Mouse (Mus musculus) frontal cortex, adult (tissue): ENCODE results near the gene P2ry14.
"Not testable (repeated sequence)": the region's sequence is repeated elsewhere in the genome, so short reads cannot be mapped to it uniquely, and the experiment has no call there.

Experiments used
- ATAC-seq: cut with Nextera tagmentation; 2 replicates; pipeline ENCODE4 v1.9.2; 2017; ENCODE audit warnings: mild to moderate bottlenecking, moderate library complexity, mixed read lengths; ENCODE audit not compliant: low TSS enrichment

The P2ry14 gene

DNA sequence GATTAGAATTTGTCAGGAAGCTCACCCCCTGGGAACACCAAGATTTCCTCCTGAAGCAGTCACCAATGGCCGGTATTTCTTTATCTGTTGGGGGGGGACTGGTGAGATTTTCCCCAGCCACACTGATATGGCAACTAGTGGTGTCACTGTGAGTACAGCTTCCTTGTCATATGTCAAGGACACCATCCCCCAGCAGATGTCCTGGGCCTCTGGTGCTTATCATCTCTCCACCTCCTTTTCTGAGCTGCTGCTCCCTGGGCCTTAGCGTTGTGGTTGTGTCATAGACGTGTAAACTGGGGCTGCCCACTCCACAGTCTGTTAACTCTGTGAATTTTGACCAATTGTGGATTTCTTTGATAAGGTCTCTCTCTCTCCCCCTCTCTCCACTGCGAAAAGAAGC lies 49.0 kb downstream of the P2ry14 start:
- no peak for ATAC-seq

DNA sequence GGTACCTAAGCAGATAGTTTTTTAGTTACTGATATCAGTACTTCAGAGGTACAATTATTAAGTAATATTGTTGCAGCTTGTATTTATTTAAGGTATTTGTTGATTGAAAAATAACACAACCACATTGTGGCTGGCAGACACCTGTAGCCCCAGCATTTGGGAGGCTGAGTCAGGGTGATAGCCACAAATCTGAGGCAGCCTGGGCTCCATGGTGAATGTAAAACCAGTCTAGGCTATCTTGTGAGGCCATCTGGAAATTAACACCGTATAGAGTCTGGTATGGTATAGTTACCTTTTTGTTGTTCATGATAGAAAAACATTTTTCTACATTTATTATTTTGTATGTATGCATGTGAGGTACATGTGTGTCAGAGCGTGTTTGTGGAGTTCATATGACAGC lies 51.3 kb downstream of the P2ry14 start:
- no peak for ATAC-seq

DNA sequence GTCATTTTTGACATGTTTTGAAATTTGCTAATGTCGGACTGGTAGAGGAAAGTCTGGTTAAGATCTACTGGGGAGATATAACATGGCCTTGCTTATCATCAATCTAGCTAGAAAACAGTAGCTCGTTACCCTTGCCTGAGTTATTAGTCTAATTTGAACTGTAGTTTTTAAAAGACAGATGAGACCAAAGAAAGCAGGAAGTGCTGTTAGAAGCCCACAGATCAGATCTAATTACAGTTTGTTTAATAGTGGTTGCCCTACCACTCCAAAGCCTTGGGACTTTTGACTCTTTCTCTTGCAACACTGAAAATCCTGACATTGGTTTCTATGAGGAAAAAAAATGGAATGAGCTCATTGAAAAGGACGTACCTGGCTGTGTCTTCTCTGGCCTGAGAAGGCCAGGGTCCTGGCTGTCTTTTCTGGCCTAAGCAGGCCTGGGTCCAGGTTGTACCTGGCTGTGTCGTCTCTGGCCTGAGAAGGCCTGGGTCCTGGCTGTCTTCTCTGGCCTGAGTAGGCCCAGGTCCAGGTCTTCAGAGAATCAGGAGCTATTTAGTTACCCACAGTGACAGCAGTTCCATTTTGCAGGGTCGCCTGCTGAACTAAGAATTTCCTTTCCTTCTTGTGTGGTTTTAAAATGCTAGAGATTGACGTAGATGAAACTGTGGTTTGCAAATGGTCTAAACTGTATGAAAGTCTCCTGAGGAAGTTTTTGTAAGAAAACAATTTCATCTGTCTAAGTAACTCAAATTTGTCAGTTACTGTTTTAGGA lies 52.0 kb downstream of the P2ry14 start, which contains the start of gene Gpr171:
Gene Gpr171, minus strand, starts transcription at position 604 of the 769 bp plus-strand sequence.
- no peak for ATAC-seq

DNA sequence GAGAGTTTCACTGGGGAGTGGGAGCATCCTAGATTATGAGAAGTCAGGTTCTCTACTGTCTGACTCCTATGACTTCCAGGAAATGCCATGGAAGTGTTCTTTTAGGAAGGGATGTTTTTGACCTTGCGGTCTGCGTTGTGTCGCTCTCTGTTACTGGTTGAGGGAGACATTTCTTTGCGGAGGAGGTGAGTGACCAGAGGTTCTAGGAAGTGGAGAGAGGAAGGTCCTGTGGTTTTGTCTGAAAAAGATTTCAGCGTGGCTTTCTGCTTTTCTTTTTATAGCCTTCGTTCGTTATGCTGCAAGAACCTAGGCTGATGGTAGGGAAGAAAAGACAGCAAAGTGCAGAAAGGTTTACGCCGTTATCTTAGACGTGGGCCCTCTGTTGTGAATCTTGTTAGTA lies 54.9 kb downstream of the P2ry14 start:
- ATAC-seq: no peak

DNA sequence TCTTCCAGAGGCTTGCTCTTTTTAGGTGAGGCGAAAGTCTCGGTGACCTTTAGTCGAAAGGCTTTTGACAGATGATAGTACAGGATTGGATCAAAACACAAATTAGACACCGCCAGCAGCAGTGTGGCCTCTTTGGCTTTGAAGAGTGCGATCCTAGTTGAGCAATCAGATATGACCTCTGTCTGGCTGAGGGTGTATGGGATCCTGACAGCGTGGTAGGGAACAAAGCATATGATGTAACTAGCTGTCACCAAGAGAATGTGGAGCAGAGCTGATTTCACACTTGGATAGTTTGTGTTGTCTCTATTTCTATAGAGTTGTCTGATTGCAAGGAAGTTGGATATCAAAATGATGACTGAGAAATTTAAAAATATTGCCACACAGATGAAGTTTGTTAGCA lies 56.0 kb downstream of the P2ry14 start:
- ATAC-seq: no peak

DNA sequence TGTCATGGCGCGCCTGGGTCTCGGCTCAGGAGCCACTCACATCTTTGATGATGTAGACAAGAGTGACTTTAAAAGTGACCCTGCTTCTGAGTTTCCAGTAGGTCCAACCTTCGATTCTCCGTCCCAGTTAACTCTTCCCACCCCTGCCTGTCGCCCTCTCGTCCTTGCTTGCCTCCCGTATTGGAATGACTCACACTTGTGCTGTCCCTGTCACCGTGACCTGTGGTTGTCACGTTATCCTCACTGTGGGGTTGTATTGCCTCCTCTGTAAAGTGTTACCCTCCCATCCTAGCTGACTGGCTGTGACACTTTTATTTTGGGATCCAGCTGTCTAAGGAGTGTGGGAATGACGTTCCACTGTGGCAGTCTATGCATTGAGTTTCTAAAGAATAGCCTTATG lies 60.7 kb downstream of the P2ry14 start:
- ATAC-seq: no peak

DNA sequence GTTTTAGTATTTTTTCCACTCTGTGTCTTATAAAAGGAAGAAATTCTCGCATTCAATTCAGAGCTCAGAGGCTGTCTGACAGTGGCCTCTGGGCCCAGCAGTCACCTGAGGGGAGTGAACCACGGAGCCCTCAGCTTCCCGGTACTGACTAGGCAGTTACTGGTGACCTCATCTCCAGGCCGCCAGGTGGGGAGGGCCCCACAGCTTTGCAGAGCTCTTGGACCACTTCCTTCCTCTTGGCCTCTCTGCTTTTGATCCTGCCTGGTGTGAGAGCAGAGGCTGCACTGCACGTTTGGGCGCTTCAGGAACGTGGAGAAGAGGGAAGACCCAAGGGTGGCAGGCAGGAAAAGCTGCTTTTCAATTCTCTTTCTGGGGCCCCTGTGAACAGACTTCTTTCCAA lies 72.5 kb downstream of the P2ry14 start:
- ATAC-seq: no peak

DNA sequence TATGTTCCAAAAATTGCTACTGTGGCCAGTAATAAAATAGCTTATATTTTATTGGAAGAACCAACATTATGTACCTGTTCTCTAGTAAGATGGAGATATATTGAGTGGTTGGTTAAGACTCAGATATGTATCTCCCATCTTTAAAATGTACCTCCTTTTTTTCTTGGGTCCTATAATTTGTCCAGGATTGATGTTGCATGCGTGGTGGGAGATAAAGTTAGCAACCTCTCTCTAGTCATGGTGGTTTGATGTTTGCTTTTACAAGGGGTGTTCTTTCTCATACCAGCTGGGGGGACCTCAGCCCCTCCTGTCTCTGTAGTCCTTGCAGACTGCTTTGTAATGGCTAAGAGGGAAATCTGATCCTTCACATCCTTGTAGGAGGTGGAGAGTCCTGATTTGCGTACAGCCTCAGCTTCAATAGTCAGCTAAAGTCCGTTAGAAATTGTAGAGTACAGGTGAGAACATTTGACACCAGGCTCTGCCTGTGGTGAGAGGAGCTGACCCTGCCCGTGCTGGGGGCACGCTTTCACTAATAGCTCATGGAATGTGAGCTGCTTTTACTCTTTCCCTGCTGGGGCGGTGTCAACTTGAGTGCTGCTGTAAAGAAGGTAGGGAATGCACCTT lies 73.0 kb downstream of the P2ry14 start:
- no peak for ATAC-seq

DNA sequence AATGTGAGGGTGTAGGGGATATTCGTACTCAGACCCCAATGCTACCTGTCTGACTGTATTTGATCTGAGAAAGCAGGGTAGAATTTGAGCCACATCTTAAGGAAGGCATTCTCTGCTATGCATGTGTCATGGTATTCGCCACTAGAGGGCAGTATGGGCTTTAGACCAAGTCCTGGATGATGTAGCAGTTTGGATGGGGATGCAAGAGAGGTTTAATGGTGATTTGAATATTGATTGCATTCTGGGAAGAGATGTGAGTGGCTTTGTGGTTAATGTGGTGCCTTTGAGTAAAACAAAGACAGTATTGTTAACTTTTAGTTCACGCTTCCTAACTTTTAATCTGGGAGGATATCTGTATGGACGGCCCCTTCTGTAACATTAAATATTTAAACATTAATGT lies 74.1 kb downstream of the P2ry14 start:
- ATAC-seq: peak; percentile 76; the same call in 1 of the 2 replicates

DNA sequence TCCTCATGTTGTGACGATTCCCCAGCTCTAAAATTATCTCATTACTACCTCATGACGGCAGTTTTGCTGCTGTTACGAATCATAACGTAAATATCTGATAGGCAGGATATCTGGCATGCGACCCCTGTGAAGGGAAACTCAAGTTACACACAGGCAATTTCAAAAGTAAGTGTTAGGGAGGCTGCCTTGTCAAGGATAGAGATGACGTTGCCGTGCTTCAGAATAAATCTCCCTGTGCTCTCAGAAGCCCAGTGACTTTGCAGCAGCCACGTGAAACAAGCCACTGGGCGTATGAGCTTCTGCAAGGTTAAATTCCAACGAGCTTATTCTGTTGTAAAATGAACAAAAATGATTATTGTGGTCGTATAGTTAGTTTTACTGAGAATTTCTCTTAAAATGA lies 74.8 kb downstream of the P2ry14 start:
- ATAC-seq: no peak

DNA sequence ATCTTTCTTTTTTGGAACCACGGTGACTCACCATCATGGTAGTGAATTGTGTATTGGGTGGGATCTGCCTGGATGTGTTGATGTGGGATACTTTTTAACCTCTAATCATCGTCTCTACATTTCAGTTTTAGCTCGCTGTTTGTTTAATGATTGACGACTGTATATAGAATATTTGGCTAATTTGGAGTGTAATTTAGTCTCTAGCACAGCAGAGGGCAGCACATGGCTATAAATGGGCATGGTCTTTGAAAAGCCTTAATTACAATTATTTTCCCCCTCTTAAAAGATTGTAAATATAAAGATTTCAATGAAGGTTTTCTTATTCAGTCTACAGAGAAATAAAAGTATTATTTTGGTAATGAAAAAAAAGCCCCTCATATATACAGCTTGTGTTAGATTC lies 76.1 kb downstream of the P2ry14 start:
- no peak for ATAC-seq

DNA sequence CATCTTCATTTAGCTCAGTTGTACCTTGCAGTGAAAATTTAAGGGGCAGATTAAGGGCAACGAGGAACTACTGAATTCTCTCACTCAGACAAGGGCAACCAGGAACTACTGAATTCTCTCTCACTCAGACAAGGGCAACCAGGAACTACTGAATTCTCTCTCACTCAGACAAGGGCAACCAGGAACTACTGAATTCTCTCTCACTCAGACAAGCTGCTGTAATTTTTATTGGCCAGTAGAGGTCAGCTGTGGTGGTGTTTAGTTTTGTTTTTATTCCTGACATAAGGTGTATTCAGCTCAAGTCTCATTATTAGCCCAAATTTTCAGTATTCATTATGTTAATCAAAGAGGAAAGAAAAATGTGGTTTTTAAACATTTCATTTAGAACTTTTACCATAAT lies 84.3 kb downstream of the P2ry14 start:
- not testable (repeated sequence) for ATAC-seq

DNA sequence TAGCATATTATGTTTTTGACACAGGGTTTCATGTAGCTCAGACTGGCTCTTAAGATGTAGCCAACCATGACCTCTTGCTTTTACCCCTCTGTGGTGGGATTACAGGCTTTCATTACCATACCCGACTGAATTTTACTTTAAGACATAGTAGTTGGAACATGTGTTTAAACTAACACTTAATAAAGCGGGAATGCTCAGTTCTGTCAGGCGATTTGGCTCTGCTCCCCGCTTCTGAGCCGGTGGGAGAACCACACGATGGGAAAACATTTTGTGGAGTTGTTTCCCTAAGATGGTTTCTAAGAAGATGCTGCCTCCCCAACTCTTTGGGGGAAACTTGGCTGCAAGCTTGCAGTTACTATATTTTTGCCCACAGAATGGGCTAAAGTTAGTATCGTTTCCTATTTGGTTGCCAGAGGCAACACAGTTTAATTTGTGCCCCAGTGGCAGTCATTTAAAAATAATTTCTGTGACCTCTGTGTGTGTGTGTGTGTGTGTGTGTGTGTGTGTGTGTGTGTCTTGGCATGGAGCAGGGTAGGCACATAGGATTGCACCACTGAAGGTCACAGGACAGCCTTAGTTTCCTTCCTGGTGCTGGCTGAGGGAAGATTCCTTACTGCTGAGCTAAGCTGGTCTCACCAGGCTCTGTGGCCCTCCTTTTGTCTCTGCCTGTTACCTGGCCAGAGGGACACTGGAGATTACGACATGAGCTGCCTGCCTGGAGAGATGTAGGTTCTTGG lies 86.7 kb downstream of the P2ry14 start:
- ATAC-seq: peak; percentile 81

DNA sequence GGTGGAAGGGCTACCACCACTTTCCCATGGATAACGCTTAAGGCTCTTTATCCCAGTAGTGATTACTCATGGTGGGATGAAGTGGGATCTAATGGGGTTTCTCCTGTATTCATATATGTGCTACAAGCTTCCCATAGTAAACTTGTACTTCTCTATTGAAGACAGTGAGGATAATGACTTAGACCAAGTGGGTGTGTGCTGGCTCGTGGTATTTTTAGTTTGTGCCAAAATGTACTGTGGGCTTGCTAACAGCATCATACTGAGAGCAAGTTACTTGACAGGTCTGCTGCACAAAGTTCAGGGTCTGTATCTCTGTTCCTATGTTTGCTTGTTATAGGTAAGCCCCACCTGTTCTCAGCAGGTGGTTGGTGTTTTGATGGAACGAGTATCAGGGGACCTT lies 87.5 kb downstream of the P2ry14 start:
- ATAC-seq: peak; percentile 82
